Mouse (Mus musculus) right cerebral cortex, adult 18-20 months (tissue): ENCODE measurements around the gene Tanc1.

Source experiments
- DNase-seq: peaks from one replicate; pipeline ENCODE4 v3.0.0; 2022; ENCODE audit warnings: mixed read lengths

The Tanc1 gene

DNA sequence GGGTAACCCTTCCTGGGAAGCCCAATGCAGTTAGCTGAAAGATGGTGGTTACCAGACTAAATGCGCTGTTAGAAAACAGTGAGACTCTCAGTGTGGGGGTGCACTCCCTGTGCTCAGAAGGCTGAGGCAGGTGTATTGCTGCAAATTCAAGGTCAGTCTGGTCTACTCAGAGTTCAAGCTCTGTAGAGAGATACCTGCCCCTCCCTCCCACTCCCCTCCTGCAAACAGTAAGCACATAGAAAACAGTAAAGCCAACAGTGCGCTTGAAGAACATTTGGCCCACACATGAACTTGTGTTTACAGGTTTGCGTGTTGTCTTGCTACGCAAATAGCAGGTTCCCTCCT is 73.7 kb downstream of the Tanc1 start:
- no peak for DNase-seq

DNA sequence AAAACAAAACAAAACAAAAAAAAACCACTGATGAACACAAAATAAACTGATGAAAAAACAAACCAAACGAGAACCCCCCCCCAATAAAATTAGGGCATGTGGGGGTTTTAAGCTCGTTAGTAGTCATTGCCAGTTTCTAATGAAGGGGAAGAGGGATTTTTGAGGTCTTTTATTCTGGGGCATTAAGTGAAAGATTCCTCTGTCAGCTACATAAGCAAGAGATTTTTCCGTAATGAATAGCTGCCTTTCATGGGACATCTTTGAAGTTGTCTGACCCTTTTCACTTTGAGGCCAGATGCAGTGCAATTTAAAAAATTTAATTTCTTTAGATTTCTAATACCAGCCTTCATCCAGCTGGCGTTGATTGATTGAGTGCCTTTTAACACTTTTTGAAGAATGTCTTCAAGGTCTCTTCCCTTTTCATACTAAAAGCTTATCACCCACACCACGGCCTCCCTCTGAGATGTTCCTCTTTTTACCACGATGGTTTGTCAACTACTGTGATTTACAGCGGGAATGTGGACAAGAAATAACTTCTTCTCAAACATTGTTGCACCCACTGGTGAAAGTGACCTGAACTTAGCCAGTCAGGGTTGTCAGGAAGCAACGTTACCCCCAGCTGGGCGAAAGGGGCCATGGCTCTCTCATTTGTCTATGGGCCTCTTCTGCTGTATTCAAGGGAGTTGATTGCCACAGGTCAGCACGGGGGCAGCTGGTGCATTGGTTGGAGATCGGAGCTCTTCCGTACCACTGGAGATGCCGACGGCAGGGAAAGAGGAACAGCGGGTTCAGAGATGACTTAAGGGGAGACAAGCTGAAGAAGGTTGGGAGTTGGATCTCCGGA is 76.6 kb downstream of the Tanc1 start:
- DNase-seq, result no peak

DNA sequence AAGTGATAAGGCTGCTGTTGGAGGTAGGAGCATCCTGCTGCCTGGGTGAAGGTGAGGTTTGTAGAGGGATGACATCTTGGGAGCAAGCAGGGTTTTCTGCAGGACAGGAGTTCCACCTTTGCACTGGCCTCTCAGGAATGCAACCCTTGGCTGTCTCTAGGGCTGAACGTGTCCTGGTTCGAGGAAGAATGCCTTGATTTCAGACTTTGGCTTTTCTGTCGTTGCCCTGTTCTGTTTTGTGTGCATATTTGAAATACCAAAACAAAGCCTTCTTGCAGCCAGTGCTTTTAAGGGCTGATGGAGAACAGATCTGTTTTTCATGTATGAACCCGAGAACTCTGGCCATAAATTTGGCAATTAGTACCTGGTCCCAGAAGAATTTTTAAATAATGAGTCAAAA is 79.3 kb downstream of the Tanc1 start:
- DNase-seq, result no peak

DNA sequence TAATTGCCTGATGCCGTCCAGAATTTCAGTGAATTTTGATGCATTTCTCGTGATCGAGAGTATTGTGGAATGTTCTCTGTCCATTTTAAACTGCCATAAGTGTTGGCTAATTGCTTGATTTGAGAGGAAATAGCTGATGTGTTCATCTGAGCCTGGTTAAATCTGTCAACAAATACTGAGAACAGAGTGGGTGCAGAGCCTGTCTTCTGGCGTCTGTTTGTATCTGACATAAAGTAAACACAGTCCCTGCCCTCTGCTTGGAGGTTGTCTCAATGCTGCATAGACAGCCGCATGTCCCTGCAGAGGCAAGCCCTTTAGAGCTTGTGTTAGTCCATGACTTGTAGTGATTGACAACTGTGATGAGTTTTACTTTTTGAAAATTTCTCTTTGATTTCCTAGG is 81.6 kb downstream of the Tanc1 start:
- no peak for DNase-seq

DNA sequence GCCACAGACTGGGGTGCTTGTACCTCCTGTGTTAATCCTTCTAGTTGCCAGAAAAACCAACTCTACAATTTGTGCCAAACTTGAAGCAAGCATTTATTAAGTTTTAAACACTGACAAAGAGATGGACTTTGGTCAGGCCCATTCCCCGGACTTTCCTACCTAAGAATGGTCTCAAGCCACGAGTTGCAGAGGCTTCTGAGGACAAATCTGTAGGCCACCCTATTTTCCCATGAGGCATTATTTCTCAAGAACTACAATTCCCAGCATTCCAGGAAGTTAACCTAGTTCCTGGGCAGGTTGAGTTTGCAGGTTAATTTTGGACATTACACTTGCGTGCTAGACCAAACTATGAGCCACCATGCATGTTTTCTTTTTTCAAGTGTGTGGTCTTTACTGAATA is 85.3 kb downstream of the Tanc1 start:
- no peak for DNase-seq

DNA sequence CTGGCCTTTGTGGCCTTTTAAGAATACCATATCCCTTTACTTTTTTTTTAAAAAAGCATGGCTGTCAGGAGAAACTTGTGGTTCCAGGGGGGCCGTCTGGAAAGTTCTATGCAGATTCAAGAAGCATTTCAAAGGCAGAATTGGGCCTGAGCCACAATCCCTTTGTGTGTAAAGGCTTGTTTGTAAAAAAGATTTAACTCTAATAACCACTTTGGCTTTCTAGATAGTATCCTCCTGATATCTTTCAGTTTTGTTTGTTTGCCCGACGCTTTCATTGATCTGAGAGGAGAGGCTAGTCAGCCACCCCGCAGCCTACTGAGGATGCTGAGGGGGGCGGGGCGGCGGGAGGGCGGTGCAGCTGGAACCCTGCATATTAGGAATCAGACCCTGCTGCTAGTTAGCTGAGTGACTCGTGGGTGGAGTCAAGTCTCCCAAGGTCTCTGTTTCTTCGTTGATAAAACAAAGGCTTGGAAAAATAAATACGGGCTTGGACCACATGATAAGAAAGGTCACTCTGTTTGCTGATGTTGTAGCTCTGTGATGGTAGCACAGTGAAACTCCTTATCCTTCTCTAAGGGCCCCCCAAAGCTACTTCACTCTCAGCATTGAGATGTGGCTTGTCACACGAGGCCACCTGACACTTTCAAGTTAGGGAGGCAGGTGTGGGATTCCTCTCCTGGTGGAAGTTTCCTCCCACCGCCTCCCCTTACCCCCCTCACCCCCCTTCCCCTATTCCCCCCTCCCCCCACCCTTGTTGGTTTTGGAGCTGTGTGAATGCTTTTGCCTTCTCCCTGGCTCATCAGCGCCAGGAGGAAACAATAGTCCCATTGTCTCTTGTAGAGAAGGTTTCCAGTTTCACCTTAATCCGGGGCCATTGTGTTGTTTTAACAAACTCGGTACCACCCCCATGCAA is 86.1 kb downstream of the Tanc1 start:
- DNase-seq, result no peak

DNA sequence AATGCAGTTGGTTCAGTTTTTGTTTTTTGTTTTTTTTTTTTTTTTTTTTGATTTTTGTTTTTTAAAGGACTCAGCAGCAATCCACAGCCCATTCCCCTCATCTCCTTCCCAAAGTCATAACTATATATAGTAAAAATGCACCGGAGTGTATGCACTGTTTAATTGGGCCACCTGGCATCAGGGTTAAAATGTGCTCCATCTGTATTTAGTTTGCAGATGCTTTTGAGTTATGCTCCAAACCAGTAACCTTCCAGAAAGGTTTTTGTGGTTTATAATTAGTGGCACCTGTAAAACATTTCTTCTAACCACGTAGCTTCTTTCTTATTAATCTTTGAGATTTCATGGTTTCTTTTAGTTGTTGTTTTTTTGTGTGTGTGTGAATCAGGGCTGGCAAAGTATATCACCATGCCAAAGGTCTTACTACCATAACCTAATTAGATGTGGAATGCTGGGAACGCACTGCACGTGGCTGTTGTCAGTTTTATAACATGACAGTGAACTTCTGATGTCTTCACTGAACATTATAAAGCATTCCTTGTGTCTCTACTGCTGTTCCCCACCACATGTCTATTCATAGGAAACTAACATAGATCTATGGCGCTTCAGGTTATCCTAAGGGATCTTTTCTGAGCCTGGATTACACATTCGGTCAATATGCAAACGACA is 86.9 kb downstream of the Tanc1 start:
- DNase-seq, result no peak

DNA sequence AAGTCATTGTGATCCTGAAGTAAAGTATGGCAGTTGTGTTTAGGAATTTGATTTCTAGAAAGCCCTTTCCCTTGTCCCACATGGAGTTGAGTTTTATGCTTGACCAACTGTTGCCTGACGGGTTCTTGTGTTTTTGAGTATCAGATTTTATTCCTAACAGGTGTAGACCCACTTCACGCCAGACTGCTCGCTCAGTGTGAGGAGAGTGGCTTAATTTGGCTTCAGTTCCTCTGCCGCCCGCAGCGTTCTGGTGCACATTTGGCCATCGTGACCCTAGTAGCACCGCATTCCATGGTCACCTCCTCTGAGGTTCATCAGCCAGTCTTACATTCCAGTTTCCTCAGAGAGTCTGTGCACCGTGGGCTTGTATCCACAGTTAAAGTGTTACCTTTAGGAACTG is 88.1 kb downstream of the Tanc1 start:
- DNase-seq, result no peak

DNA sequence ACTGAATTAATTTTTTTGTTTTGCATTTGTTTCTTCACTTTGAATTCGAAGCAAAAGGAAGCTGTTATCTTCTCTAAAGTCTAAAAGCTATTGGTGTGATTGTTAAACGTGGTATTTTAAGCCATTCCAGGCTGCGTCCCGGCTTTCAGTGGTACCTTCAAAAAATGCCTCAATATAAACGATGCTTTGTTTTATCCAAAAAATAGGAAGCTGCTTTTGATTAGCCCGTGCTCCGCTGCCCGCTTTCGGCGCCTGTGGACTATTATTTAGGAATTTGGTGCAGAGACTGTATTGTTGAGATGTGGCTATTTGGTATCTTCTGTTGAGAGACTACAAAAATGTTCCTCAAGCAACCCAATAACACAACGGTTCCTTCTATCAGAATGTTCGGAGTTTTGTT is 93.4 kb downstream of the Tanc1 start:
- no peak for DNase-seq

DNA sequence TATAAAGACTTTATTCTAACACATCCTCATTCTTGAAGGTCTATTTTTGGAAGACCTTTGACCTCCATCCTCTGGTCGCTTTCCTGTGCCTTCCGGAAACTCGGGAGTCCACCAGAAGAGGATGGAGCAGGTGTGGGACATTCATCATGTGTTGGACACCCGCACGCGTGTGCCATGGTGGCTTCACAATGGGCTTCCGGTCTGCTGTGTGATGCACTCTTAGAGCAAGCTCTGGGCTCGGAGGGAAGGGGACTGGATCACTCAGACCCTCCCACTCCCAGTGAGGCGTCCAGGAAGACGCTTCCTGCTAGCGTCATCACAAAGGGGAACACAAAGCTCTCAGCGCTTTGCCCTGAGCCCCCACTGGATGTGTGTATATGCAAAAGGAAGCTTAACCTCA is 95.0 kb downstream of the Tanc1 start:
- no peak for DNase-seq

DNA sequence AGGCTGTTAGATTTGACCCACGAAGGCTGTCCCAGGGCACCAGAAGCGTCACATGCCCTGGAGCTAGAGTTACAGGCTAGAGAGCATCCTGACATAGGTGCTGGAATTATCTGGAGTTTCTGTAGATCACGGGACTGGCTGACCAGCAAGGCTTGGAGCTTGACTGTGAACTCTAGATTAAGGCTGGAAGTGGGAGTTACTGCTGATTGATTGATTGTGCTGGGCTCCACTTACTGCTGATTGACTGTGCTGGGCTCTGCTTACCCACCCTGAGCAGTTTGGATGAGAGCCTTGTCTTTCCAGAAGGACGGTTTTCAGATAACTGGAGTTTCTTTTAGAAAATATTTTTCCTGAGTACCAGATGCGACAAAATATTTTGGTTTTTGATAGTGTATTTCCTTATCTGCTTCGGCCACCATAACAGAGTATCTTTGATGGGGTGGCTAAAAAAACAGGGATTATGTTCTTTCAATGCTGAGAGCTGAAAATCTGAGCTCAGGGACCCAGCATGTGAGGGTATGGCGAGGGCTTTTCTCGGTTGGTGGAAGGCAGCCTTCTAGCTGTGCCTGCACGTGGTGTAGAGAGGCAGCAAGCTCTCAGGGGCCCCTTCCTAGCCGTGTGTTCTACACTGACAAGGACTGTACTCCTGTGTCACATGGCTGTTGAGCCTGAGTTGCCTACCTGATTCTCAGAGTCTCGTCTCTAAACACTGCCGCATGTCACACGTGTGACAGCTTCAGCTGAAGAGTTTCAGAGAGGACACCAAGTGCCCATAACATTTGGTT is 96.3 kb downstream of the Tanc1 start:
- DNase-seq, result no peak

DNA sequence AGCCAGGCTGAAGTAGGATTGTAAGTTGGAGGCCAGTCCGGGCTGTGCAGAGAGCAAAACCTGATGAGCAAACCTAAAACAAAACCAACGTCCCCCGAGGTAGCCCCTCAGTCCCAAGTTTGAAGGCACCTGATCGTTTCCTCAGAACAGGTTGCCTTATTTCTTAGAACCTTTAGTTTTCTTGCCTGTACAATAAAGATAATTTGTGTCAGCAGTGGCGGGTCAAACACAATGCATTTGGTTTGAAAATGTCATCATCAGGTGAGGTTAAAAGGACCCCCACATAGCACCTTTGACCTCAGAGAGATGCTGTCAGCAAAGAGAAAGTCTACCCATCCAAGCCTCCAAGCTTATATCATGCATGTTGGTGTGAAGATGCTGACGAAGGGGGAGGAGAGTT is 98.9 kb downstream of the Tanc1 start:
- DNase-seq, result no peak

DNA sequence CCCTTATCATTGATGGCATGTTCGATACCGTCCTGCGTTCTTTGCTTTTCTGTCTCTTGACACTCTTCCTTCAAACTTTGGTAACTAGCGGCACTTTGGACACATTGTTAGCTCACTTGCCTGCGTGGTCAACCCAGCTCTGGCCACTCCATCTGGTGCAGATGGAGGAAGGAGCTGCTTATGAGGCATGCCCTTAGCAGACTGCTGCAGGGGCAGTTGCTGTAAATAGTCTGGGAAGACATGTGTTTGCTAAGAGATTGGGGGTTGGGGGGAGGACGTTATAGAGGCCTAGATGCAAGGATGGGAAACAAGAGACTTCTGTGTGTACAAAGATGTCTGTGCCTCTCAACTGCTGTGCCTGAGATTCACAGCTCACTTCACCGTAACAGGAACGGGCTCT is 100.2 kb downstream of the Tanc1 start:
- no peak for DNase-seq

DNA sequence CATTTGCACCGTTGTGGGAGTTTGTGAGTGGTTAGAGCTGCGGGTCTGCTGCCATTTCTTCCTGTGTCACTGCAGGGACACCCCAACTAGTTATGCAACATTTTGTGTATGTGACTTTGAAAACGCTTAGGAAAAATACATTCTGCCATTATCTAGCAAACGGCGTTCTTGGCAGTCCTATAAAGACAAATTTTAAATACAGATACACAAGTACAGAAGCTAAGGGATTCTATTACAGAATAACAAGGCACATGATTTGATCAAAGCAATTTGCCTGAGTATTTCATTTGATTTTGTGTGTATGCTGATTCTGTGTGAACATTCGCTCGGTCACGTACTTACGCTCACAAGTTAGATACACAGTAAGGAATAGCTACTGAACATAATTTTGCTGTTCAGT is 100.6 kb downstream of the Tanc1 start:
- no peak for DNase-seq

DNA sequence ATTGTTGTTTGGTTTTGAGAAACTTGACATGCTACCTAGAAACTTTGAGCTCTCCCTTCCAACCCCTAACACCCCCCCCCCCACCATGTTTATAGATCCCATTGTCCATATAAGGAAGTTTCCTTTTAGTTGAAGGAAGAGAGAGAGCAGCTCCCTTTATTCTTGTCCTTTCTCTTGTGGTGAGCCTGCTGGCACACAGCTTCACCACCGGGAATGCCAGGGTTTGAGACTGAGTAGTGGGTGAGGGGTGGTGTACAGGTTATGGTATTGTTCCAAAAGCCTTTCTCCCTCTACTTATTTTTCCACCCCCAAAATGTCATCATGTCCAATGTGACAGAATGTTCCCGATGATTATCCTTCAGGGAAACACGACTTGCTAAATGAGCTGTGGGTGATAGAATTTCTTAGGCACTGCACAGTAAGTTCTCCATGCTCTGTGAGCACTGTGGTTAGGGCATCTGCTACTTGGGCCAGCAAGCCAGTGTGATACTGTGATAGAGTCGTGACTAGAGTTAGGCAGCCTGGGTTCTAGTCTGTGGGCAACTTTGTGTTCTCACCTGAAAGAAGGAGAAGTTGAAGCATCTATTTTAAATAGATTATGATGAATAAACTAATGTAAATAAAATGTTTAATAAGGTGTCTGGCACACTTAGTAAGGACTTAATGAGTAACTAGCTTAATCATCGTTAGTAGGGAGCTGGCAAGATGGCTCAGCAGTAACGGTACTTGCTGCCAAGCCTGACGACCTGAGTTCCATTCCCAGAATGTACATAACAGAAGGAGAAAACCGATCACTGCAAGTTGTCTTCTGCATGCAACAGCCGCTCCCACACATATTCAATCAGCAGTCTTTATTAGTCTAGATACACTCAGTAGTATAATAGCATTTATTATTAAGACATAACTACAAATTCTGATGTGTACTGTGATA is 102.0 kb downstream of the Tanc1 start:
- DNase-seq, result no peak

DNA sequence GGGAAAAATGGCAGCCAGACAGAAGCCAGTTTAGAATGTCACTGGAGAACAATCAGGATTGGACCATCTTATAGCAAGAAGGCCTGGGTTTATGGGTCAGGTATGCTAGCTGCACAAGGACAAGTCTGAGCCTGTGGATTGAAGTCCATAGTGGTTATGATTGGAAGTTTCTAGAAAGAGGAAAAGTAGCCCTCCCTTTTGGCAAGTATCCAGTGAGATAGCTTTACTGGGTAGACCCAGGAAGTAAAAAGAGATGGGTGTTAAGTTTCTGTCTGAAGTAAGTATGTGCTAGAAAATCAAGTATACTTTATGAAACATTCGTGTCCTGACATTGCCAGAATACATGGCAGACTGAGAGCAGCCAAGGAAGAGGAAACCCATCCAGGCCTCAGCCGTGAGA is 103.2 kb downstream of the Tanc1 start:
- DNase-seq, result no peak

DNA sequence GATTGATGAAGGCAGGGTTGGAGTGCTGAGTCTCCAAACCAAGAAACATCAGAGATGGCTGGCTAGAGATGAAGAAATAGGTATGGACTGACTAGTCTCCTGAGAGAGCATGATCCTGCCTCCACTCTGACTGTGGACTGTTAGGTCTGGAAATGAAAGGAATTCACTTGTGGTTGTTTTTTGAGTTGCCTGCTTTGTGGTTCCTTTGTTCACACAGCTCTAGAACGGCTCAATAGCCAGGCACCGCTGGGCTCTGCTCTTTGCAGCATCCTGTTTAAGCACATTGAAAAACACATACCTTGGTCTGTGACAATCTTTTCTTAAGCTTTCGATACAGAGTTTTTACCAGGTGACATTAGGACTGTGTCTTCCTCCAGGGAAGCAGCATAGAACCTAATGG is 104.6 kb downstream of the Tanc1 start:
- DNase-seq, result no peak

DNA sequence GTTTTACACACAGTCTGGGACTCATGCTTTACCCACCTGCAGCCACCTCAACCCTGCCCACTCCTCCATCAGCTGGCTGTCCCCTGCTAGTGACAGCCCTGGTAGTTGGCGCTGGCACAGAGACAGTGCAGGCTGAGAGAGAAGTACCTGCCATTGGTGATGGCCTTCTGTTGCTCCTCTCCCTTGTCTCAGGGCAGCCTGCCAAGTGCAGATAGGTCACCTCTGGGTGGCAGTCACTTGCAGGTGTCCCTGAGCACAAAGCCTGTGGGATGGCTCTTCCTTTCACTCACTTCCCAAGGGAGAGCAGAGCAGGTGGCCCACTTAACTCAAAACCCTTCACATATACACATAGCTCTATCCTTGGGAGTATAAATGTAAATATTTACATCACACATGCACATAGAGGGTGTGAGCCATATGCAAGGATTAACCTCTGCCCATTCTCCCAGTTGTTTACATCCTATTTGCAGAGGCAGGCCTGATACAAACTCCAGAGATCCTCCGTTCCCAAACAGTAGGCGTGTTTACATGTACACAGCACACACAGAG is 106.0 kb downstream of the Tanc1 start:
- no peak for DNase-seq

DNA sequence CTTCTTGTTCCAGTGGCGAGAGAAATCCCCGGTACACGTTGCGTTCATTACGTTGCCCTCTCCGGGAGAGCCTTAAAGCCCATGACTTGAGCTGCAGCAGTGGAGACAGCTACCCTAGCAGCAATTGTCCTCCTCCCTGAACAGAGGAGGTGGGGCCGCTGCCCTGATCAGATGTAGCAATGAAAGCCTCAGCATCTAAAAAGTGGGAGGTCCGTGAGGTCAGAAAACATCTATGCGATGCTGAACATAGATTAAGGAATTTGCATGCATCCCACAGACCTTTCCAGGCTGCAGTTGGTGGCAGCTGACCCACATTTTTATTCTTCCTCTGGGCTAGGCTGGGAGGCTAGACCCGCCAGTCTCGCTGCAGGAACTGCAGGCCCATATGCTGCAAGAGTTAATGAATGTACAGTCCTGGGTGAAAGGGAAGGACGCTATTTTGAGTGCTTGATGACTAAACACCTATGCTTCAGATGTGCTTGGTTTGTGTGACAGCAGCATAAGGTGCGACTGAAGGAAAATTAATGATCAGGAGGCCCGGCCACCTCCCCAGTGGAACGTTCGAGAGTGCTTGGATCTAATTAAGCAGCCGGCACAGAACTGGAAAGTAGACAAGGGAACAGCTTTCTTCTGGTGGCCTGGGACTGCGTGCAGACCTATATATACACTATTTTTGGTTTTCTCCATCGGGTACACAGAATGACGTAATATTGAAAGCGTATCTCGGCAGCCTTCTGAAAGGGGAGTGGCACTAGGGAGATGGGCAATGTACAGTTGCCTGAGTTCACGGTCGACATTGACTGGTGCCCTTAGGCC is 107.0 kb downstream of the Tanc1 start:
- DNase-seq, result no peak

DNA sequence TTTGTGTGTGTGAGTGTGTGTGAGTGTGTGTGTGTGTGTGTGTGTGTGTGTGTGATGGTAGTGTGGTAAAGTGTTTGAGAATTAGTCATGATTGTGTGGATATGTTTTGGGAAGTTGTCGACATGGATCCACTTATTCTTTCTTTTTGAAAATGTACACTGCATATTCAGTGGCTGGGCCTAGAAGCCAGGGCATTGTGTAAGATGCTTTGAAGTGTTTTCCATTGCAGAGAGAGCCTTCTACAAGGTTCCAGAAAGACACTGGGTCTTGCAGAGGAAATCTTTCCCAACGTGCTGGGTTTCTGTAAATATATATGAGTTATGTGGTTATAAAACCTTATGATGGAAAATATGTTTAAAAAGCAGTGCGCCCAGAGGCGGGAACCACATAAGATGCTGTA is 108.0 kb downstream of the Tanc1 start:
- no peak for DNase-seq

DNA sequence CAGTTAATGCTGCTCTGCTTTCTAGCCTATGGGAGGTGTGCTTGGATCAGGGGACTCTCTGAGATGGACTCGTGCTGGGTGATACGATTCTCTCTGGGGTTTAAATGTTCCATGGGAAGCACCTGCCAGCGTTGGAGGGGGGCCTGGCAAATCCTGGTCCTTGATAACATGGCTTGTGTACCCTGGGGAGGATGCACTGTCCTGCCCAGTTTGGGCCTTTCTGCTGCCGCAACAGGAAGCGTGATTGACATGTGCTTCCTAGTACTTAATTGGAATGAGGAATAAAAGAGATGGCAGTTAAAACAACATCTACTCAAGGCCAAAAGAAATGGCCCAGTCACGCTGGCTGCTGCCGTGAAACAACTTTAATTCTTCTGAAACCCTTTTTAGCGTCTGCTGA is 109.3 kb downstream of the Tanc1 start:
- DNase-seq, result no peak
